Mouse (Mus musculus): ENCODE measurements around the gene Nradd. TPM values are rescaled to one million over a fixed set of nuclear protein-coding genes. Genes with fewer than 3 reads are reported as not detected.

Nradd gene
- total and polyA plus RNA-seq, 2 experiments from 2014 or later: 17.4 to 23.2 TPM

GRCm38 (mm10) chr9:110653655-110654461 lies 29.6 kb upstream of the Nradd start, which contains the start of gene Nbeal2:
Gene Nbeal2, minus strand, starts transcription at chr9:110654161.
- no peaks in the 10 kb centered on the region for H3K9me3 ChIP-seq (ENCODE audit: low read length)
- no peaks in the 10 kb centered on the region for H3K27me3 ChIP-seq (ENCODE audit: insufficient read depth, low read length)
- no peak for TF ChIP-seq CTCF (IDR thresholded peaks at IDR 0.05)
- ATAC-seq (ENCODE audit: low FRiP score) (peak; percentile 39), DNase-seq (ENCODE audit: low spot score) (peak; percentile 80)
- H3K9ac ChIP-seq (replicated peaks; ENCODE audit: low read length, poor library complexity, severe bottlenecking): peak within 1 kb of the TSS; percentile 76
- peaks cover 26% of the 10 kb centered on the region for H3K4me1 ChIP-seq (ENCODE audit: insufficient read depth, low read length)
- WGBS: under 1% methylated on average over 72 of the region's 75 CpGs
- H3K36me3 ChIP-seq (ENCODE audit: insufficient read depth, low read length): no peaks in the 10 kb centered on the region
- peak within 1 kb of the TSS; percentile 89 for H3K4me2 ChIP-seq (ENCODE audit: low read depth, low read length, poor library complexity, severe bottlenecking)
- H3K4me3 ChIP-seq (ENCODE audit: low read depth, low read length): peak within 1 kb of the TSS; percentile 69
- H3K27ac ChIP-seq (ENCODE audit: low read depth, low read length): 0 out of 2 replicates have a peak within 1 kb of the TSS, but pooled peaks have one; percentile 2

DNA sequence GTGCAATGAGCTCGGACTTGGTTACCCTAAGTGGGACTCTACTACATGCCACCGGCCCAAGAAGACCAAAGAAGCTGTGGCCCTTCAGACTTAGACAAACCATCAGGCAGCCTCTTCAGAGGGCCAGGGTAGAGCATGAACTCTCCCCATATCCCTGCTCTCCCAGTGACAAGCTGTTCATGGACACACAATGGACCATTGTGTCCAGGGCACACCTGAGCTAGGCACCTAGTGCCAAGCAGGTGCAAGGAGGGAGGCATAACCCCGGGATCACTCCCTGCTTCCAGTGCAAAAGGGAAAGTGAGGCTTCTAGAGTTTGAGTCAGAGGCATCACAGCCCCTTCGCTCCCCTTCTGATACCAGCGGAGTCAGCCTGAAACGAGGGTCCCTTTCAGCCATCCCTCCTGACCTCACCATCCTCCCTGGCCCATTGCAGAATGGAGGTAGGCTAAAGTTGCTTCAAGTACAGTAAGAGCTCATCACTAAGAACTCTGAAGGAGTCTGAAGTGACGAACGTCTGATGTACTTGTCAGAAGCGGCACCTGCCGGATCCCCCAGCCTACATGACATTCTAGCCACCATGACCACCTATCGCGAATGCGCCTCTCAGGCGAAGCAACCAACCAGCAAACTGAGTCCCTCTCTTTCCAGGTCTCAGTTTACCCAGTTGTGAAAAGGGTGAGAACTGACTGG lies 28.9 kb upstream of the Nradd start:
- Histone ChIP-seq H3K4me1 (ENCODE audit: insufficient read depth, low read length) (peaks cover 26% of the 10 kb centered on the region), H3K9ac (replicated peaks; ENCODE audit: low read length, poor library complexity, severe bottlenecking) (peak overlapping the region; percentile 76), H3K4me2 (ENCODE audit: low read depth, low read length, poor library complexity, severe bottlenecking) (peak overlapping the region; percentile 89), H3K9me3 (ENCODE audit: low read length) (no peaks in the 10 kb centered on the region), H3K27me3 (ENCODE audit: insufficient read depth, low read length) (no peaks in the 10 kb centered on the region), H3K4me3 (ENCODE audit: low read depth, low read length) (peak overlapping the region; percentile 69), H3K27ac (ENCODE audit: low read depth, low read length) (no peak overlapping the region), H3K36me3 (ENCODE audit: insufficient read depth, low read length) (no peaks in the 10 kb centered on the region)
- ATAC-seq (ENCODE audit: low FRiP score) (no peak), DNase-seq (ENCODE audit: low spot score) (no peak)
- TF ChIP-seq CTCF (IDR thresholded peaks at IDR 0.05): no peak
- 19% methylated on average over 14 of the region's 14 CpGs for WGBS

- no peaks in the 10 kb centered on the region for H3K9me3 ChIP-seq (ENCODE audit: low read length)
These were observed 27.9 kb upstream of the Nradd start for GRCm38 (mm10) chr9:110651931-110652722.

GRCm38 (mm10) chr9:110649775-110650174 lies 25.5 kb upstream of the Nradd start:
- H3K36me3 ChIP-seq (ENCODE audit: insufficient read depth, low read length): no peaks in the 10 kb centered on the region
- H3K27ac ChIP-seq (ENCODE audit: low read depth, low read length): peak overlapping the region; percentile 64
- DNase-seq (ENCODE audit: low spot score) (peak; percentile 70), ATAC-seq (ENCODE audit: low FRiP score) (peak; percentile 73)
- TF ChIP-seq CTCF (IDR thresholded peaks at IDR 0.05): no peak
- H3K9me3 ChIP-seq (ENCODE audit: low read length): no peaks in the 10 kb centered on the region
- no peaks in the 10 kb centered on the region for H3K27me3 ChIP-seq (ENCODE audit: insufficient read depth, low read length)
- H3K4me3 ChIP-seq (ENCODE audit: low read depth, low read length): no peak overlapping the region
- peaks cover 16% of the 10 kb centered on the region for H3K4me1 ChIP-seq (ENCODE audit: insufficient read depth, low read length)
- 0 out of 2 replicates have a peak overlapping the region, but pooled peaks have one; percentile 18 for H3K4me2 ChIP-seq (ENCODE audit: low read depth, low read length, poor library complexity, severe bottlenecking)
- H3K9ac ChIP-seq (replicated peaks; ENCODE audit: low read length, poor library complexity, severe bottlenecking): no peak overlapping the region

More at GRCm38 (mm10) chr9:110651931-110652722, 27.9 kb upstream of the Nradd start:
- H3K4me3 ChIP-seq (ENCODE audit: low read depth, low read length): no peak overlapping the region; the same call in 1 of the 2 replicates
- H3K27me3 ChIP-seq (ENCODE audit: insufficient read depth, low read length): no peaks in the 10 kb centered on the region
- peak overlapping the region; percentile 89 for H3K4me2 ChIP-seq (ENCODE audit: low read depth, low read length, poor library complexity, severe bottlenecking)
- H3K9ac ChIP-seq (replicated peaks; ENCODE audit: low read length, poor library complexity, severe bottlenecking): 0 out of 2 replicates have a peak overlapping the region, but pooled peaks have one; percentile 33
- DNase-seq (ENCODE audit: low spot score) (no peak), ATAC-seq (ENCODE audit: low FRiP score) (no peak)
- WGBS: 42% methylated on average over 13 of the region's 13 CpGs
- H3K27ac ChIP-seq (ENCODE audit: low read depth, low read length): no peak overlapping the region
- peak; percentile 47 for TF ChIP-seq CTCF (IDR thresholded peaks at IDR 0.05)
- no peaks in the 10 kb centered on the region for H3K36me3 ChIP-seq (ENCODE audit: insufficient read depth, low read length)
- H3K4me1 ChIP-seq (ENCODE audit: insufficient read depth, low read length): peaks cover 20% of the 10 kb centered on the region

- Histone ChIP-seq H3K4me1 (ENCODE audit: insufficient read depth, low read length) (peaks cover 6% of the 10 kb centered on the region), H3K4me2 (ENCODE audit: low read depth, low read length, poor library complexity, severe bottlenecking) (no peak overlapping the region), H3K36me3 (ENCODE audit: insufficient read depth, low read length) (no peaks in the 10 kb centered on the region), H3K27ac (ENCODE audit: low read depth, low read length) (no peak overlapping the region), H3K4me3 (ENCODE audit: low read depth, low read length) (no peak overlapping the region), H3K27me3 (ENCODE audit: insufficient read depth, low read length) (no peaks in the 10 kb centered on the region), H3K9ac (replicated peaks; ENCODE audit: low read length, poor library complexity, severe bottlenecking) (no peak overlapping the region), H3K9me3 (ENCODE audit: low read length) (no peaks in the 10 kb centered on the region)
- ATAC-seq (ENCODE audit: low FRiP score) (no peak), DNase-seq (ENCODE audit: low spot score) (no peak)
- 86% methylated on average over 9 of the region's 9 CpGs for WGBS
- no peak for TF ChIP-seq CTCF (IDR thresholded peaks at IDR 0.05)
These were observed 21.0 kb upstream of the Nradd start for GRCm38 (mm10) chr9:110645219-110645618.

All from midbrain, postnatal 0 days (tissue).